Mouse (Mus musculus) macrophage (primary cell): ENCODE results near the gene Eif3k. TPM values are rescaled to one million over a fixed set of nuclear protein-coding genes. Genes with fewer than 3 reads are reported as not detected.
A peak's percentile ranks its signal among the peaks of the same experiment; 100 is the strongest.

Source experiments
- H3K27ac ChIP-seq: fragments of 350-480 bp; formaldehyde crosslinking; 2 replicates; pipeline ENCODE4 v1.9.0; 2021
- H3K36me3 ChIP-seq: fragments of 350-480 bp; formaldehyde crosslinking; 2 replicates; pipeline ENCODE4 v1.9.0; 2021; ENCODE audit errors: inconsistent target
- H3K4me3 ChIP-seq: fragments of 350-480 bp; formaldehyde crosslinking; 2 replicates; pipeline ENCODE4 v1.9.0; 2021; ENCODE audit errors: inconsistent target
- H3K79me2 ChIP-seq: fragments of 350-480 bp; formaldehyde crosslinking; 2 replicates; pipeline ENCODE4 v1.9.0; 2021; ENCODE audit errors: inconsistent target
- WGBS: methylation state at CpG from one replicate; pipeline ENCODE4 v1.1.7; 2026; ENCODE audit warnings: inconsistent platforms; ENCODE audit not compliant: missing documents; 5-methylcytosine and 5-hydroxymethylcytosine counted together
- polyA plus RNA-seq: library from polyadenylated mRNA; stranded (reverse); fragments of 250-400 nt; gene quantifications from 3 replicates; pipeline ENCODE4 v1.2.4, GENCODE M21; 2018; ENCODE audit warnings: inconsistent platforms
- total RNA-seq, 78 experiments: library from RNA; depleted of rRNA; stranded (reverse); fragments of 250-400 nt; gene quantifications; 1 replicate in 9 of 78; 2 replicates in 24 of 78; 3 replicates in 43 of 78; 4 replicates in 2 of 78; pipeline ENCODE4 v1.2.4; 2018; ENCODE audit warnings: inconsistent platforms in 56 of 78

The Eif3k gene
- 10 to 100 TPM in 25 of 26 experiments, 1 to 10 TPM in 1; 9.3 to 72.1 (median 34.4) TPM for total RNA-seq (2018; cell fraction: chromatin; rRNA removed)
- total RNA-seq (2018; cell fraction: cytosol; rRNA removed): 100 to 1,000 TPM; 134 to 274 (median 165) TPM
- total RNA-seq (2018; cell fraction: nucleus; rRNA removed): 10 to 100 TPM; 30.4 to 70.0 (median 47.1) TPM
- polyA plus RNA-seq: 201 to 248 TPM (median 241 TPM) in 3 replicates

DNA sequence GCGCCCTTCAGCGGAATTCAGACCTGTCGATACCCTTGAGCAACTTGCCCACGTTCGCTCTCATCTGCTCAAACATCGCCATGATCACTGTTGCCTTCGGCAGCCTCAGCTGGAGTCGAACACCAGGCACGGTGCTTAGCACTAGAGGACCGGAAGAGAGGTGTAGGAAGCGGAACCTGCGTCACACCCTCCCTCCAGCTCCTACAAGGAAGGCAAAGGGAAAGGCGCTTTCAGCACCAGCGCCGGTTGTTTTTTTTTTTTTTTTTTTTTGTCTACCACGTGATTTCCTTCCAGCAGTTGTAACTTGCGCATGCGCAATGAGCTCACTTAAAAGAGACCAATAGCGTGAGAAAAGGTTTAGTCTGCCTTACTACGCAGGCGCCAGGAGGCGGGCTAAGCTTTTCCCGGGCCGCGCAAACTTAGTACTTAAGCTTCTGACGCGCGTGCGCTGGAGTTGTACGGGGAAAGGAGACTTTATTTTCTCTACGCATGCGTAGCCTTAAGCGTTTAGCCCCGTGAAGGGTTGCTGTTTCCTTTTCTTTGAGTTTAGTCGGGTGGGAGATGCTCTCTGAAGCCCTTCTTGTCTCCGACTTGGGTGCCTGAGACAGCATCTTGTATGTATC, at the start of gene Eif3k, which contains the start of gene Map4k1:
TSS of gene Eif3k (minus strand) at position 214 of the 623 bp plus-strand sequence.
TSS of gene Map4k1 (plus strand) at position 400 of the 623 bp plus-strand sequence.
- Histone ChIP-seq H3K27ac (peak within 1 kb of the TSS; percentile 90), H3K79me2 (peaks cover 42% of the 10 kb centered on the region), H3K4me3 (peak within 1 kb of the TSS; percentile 100), H3K36me3 (peaks cover 26% of the 10 kb centered on the region)
- under 1% methylated on average over 36 of the region's 36 CpGs for WGBS

DNA sequence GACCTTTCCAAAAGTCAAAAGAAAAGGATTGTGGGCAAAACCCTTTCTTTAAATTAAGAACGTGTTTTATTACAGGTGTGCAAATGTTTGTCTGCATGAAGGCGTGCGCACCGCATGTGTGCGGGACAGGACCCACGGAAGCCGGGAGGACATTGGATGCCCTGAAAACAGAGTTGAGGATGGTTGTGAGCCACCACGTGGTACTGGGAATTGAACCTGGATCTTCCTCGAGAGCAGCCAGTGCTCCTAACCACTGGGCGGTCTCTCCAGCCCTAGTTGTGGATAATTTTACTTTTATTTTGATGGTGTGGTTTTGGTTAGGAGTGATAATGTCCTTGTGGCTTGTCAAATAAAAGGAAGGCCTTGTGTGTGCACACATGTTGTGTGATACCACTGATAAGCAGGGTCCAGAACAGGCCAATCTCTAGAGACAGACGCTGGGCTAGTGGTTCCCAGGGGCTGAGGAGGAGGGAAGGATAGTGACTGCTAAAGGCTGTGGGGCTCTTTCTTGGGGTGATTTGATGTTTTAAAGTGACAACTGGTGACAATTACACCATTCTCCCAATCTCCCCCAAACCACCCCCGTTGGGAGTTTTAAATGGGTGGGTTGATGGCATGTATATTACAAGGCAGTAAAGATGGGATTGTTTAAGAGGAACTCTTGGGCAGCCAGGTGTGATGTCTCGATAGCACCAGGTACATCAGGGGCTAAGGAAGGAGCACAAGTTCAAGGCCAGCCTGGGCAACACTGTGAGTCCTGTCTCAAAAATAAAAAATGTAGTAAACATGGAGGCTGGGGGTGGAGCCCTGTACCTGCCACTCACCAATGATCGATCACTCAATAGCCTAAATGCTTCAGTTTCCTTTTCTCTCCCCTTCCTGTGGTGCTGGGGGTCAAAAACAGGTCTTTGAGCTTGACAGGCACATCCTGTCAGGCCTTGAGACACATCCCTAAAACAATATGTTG, 48.3 kb upstream of the Eif3k start:
- no peaks in the 10 kb centered on the region for H3K36me3 ChIP-seq
- H3K27ac ChIP-seq: no peak overlapping the region
- H3K79me2 ChIP-seq: no peaks in the 10 kb centered on the region
- no peak overlapping the region for H3K4me3 ChIP-seq
- WGBS: 71% methylated on average over 14 of the region's 14 CpGs

DNA sequence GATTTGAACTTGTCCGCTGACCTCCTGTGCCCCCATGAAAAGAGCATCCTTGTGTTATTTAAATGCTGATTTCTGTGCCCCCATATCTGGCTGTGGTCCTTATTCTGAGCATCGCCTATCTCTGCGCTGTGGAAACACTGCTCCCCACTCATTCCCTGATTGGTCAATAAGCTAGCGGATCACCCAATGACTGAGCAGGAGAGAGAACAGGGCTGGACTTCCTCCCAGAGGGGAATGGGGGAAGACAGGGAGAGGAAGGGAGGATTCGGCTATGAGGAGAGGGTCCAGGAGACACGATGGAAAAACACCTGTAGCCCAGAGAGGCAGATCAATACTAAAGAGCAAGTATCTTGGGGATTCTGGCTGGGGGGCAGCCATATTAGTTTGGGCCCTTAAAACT, 47.1 kb upstream of the Eif3k start:
- WGBS: 88% methylated on average over 6 of the region's 6 CpGs
- no peaks in the 10 kb centered on the region for H3K79me2 ChIP-seq
- no peak overlapping the region for H3K27ac ChIP-seq
- no peak overlapping the region for H3K4me3 ChIP-seq
- H3K36me3 ChIP-seq: no peaks in the 10 kb centered on the region

DNA sequence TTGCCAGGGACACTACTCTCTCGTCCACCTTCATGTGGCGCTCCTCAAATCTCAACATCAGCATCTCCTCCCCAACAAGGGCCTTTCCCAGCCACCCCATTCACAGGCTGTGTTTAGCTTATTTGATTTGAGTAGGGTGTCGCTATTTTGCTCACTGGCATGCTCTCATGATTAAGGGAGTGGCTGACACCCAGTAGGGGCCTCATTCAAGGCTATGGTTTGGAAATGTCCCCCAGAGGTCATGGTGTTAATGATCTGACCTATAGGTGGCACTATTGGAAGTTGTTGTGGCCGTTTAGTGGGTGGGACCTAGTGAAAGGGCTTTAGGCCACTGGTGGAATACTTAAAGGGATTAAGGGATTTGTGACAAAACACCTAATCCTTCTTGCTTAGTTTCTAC, 45.1 kb upstream of the Eif3k start:
- H3K27ac ChIP-seq: no peak overlapping the region
- no peak overlapping the region for H3K4me3 ChIP-seq
- WGBS: 93% methylated on average over 4 of the region's 4 CpGs
- no peaks in the 10 kb centered on the region for H3K36me3 ChIP-seq
- H3K79me2 ChIP-seq: no peaks in the 10 kb centered on the region

DNA sequence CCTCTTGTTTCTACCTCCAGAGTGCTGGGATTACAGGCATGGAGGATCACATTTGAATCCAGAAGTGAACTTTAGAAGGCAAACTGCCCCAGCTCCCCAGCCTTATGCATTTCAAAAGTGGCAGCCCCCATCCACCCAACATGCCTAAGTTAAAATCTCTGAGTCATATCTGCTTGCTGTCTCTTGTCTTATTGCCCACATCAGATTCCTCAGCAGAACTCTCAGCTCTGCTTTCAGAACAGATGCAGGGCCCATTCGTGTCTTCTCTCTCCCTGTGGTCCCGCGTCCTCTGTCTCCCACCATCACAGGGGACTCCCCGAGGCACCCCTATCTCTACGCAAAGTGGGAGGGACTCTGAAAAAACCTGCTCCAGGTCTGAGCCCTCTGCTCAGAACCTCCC, 44.5 kb upstream of the Eif3k start:
- no peak overlapping the region for H3K27ac ChIP-seq
- H3K4me3 ChIP-seq: no peak overlapping the region
- no peaks in the 10 kb centered on the region for H3K79me2 ChIP-seq
- H3K36me3 ChIP-seq: no peaks in the 10 kb centered on the region
- 95% methylated on average over 5 of the region's 5 CpGs for WGBS

DNA sequence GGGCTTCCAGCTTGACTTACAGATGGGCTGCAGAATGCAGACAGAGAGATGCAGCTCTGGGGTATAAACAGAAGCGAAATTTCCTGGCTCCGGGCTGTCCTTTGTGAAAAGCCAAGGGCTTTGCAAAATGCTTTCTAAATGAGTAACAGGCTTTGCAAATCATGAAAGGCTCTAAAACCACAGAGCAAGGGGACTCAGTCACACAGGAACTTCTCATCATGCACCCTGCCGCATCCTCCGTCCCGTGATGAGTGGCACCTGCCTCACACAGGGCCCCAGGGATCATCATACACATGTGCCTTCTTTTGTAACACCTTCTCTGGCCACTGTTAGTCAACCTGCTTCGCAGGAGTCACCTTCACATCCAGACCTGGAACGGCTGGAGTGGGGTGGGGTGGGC, 43.9 kb upstream of the Eif3k start:
- Histone ChIP-seq H3K4me3 (no peak overlapping the region), H3K27ac (no peak overlapping the region), H3K36me3 (no peaks in the 10 kb centered on the region), H3K79me2 (no peaks in the 10 kb centered on the region)
- WGBS: 82% methylated on average over 7 of the region's 7 CpGs

DNA sequence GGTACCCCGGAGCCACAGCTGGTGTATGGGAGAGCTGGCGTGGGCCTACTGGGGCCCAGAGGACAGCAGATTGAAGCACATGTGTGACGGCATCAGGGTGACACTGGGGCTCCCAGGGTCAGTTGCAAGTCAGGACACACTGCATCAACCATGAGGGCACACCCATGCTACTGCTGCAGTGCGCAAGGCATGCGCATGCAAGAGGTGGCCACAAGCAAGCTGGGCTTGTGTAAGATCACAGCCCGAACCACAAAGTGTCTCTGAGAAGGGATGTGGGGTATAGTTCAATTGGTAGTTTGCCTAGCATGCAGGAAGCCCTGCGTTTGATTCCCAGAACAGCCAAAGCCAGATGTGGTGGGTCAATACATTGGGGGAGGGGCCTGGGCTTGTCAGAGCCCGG, 41.9 kb upstream of the Eif3k start:
- H3K36me3 ChIP-seq: no peaks in the 10 kb centered on the region
- no peaks in the 10 kb centered on the region for H3K79me2 ChIP-seq
- WGBS: 92% methylated on average over 8 of the region's 8 CpGs
- no peak overlapping the region for H3K4me3 ChIP-seq
- no peak overlapping the region for H3K27ac ChIP-seq

DNA sequence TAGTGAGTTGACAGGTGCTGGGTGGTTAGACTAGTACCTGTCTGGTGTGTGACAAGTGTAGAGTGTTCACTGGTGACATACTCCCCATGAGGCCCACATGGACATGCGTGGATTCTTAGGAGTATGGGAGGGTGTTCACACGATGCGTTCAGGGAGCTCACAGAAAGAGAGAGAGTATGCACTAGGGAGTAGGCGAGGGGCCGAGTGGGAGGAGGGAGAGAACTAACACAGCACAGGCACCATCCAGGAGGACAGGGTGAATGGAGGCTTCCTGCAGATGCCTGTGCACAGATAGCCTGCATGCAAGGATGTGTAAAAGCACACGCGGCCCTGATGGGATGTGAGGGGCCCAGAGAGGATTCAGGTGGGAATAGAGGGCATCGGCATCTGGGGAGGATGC, 40.8 kb upstream of the Eif3k start:
- H3K27ac ChIP-seq: no peak overlapping the region
- no peaks in the 10 kb centered on the region for H3K36me3 ChIP-seq
- 93% methylated on average over 8 of the region's 8 CpGs for WGBS
- no peak overlapping the region for H3K4me3 ChIP-seq
- H3K79me2 ChIP-seq: no peaks in the 10 kb centered on the region

DNA sequence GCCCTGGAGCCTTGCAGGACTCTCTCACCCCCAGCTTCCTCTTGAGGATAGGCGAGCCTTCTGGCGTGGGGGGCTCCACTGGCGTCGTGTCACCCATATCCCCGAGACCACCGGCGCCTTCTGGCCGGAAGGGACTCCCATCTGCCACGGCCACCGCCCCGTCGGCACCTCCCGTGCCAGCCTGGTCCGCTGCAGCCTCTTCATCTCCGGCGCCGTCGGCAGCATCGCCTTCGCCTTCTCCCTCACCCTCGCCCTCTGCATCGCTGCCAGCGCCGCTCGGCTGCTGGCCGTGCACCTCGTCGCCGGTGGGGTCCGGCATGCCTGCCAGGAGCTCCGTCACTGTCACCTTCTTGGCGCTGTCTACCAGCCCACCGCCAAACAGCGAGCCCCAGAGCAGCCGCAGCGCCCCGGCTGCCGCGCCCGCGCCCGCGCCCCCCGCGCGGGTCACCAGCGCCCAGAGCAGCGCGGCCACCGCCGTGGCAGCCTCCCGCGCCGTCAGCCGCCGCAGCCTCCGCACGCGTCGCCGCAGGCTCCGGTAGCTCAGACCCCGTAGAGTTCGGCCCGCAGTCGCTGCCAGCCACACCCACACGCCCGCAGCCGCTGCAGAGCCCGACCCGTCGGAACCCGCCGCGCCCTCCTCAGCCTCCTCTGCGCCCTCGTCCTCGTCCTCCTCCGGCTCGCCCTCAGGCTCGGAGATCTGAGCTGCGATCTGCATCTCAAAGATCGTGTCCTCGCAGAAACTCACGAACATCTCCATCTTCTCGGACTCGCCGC, 38.0 kb upstream of the Eif3k start:
- H3K36me3 ChIP-seq: no peaks in the 10 kb centered on the region
- H3K27ac ChIP-seq: no peak overlapping the region
- no peak overlapping the region for H3K4me3 ChIP-seq
- 7% methylated on average over 70 of the region's 88 CpGs for WGBS
- no peaks in the 10 kb centered on the region for H3K79me2 ChIP-seq

DNA sequence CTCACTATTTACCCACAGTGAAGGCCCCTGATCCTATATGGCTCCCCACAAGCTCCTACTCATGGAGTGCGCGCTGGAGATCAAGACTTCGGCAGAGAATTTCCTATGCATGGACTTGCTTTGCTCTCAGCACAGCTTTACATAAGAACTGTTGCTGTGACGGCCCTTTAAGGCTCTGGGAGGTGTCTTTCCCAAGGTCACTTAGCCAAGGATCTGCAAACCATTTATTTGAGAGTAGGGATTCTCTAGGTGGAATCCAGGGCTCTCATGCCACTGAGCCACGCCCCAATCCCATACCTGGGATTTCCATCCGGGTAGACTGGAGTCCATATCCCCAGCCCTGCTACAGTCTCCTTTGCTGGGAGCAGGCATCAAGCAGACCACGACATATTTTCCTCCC, 35.6 kb upstream of the Eif3k start:
- H3K36me3 ChIP-seq: no peaks in the 10 kb centered on the region
- 91% methylated on average over 7 of the region's 7 CpGs for WGBS
- H3K4me3 ChIP-seq: no peak overlapping the region
- H3K27ac ChIP-seq: no peak overlapping the region
- H3K79me2 ChIP-seq: no peaks in the 10 kb centered on the region

DNA sequence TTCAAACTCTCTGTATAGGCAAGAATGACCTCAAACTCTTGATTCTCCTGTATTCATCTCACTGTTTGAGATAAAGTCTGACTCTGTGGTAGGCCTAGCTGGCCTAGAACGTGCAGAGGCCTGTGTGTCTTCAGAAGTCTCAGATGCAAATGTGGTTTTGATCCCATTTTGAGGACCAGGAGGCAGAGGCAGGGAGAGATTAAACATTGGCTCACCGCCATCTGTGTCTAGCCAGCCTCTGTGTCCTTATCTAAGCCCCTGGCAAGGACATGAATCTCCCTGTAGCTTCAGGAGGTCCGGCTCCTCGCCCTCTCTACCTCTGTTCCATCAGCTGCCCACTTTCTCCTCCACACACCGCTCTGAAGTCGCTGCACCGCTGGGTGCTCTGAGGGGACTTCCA, 34.8 kb upstream of the Eif3k start:
- Histone ChIP-seq H3K79me2 (no peaks in the 10 kb centered on the region), H3K4me3 (no peak overlapping the region), H3K27ac (no peak overlapping the region), H3K36me3 (no peaks in the 10 kb centered on the region)
- WGBS: 91% methylated on average over 7 of the region's 7 CpGs

DNA sequence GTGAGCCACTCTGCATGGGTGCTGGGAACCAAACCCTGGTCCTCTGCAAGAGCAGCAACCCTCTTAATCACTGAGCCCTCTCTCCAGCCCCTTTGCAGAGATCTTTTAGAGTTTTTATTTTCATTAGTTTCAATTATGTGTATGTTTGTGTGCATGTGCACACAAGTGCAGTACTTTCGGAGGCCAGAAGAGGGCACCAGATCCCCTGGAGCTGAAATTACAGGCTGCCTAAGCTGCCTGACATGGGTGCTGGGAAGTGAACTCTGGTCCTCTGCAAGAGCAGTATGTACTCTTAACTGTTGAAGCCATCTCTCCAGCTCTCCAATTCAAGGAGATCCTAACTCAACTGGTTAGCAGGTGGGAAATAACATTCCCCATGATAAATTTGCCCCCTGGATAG, 33.3 kb upstream of the Eif3k start:
- Histone ChIP-seq H3K36me3 (no peaks in the 10 kb centered on the region), H3K27ac (no peak overlapping the region), H3K79me2 (no peaks in the 10 kb centered on the region), H3K4me3 (no peak overlapping the region)
- 91% methylated on average over 1 of the region's 1 CpGs for WGBS

DNA sequence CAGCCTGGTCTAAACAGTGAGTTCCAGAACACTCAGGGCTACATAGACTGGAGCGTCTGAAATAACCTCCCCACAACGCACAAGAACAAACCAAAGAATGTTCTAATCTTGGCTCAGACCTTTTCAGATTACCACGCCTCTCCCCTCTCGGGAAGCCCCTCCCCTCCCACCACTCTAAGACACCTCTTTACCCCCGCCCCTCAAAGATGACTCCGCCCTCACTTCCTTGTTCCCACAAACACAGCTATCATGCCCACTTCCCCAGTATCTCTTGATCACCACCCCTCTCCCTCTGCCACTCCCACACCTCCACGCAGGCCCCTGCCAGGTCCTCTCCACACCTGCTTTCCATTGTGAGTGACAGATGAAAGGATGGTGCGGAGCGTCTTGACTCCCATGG, 27.1 kb upstream of the Eif3k start:
- WGBS: 59% methylated on average over 9 of the region's 9 CpGs
- H3K36me3 ChIP-seq: no peaks in the 10 kb centered on the region
- no peaks in the 10 kb centered on the region for H3K79me2 ChIP-seq
- H3K4me3 ChIP-seq: no peak overlapping the region
- no peak overlapping the region for H3K27ac ChIP-seq

DNA sequence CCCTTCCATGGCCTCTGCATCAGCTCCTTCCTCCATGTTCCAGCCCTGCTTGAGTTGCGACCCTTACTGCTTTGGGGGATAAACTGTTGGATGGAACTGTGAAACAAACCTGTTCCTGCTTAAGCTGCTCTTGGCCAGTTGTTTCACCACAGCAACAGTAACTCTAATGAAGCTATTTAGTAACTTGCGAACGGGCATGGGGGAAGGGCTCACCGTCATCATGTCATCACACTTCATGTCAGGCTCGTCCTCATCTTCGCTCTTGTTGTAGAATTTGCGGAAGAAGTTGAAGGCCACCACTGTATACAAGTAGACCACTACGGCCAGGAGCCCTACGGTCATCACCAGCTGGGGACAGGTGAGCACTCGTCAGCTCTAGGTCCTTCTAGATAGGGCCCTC, 26.5 kb upstream of the Eif3k start:
- H3K4me3 ChIP-seq: no peak overlapping the region
- 81% methylated on average over 10 of the region's 10 CpGs for WGBS

More for the DNA sequence above, 26.5 kb upstream of the Eif3k start:
- Histone ChIP-seq H3K36me3 (no peaks in the 10 kb centered on the region), H3K27ac (peak overlapping the region; percentile 71; the same call in 1 of the 2 replicates), H3K79me2 (no peaks in the 10 kb centered on the region)
